Mouse (Mus musculus) heart, postnatal 0 days (tissue): ENCODE measurements around the gene Pcca.

ENCODE experiments used
- CTCF ChIP-seq: IDR thresholded peaks from 2 replicates; pipeline ENCODE4 v1.5.1; 2016; ENCODE audit warnings: antibody characterized with exemption, control low read depth, low read depth
- EP300 ChIP-seq: IDR thresholded peaks from 2 replicates; pipeline ENCODE4 v1.6.1; 2016; ENCODE audit warnings: antibody characterized with exemption, low read depth

GRCm38 (mm10) chr14:122729431-122730073, 195.4 kb downstream of the Pcca start:
- TF ChIP-seq CTCF = no peak
- no peak for TF ChIP-seq EP300
